Mouse (Mus musculus) liver, embryonic 11.5 days (tissue): ENCODE measurements around the gene Dclk1. TPM values are rescaled to one million over a fixed set of nuclear protein-coding genes. Genes with fewer than 3 reads are reported as not detected.

ENCODE experiments used
- ATAC-seq: fragments of 200-750 bp; cut with Nextera tagmentation; replicated peaks from 2 replicates; pipeline ENCODE4 v1.8.0; 2017; ENCODE audit warnings: moderate number of reproducible peaks, mild to moderate bottlenecking, moderate TSS enrichment, moderate library complexity; ENCODE audit not compliant: low FRiP score
- DNase-seq: peaks from one replicate; pipeline ENCODE4 v3.0.0-alpha.2; 2017; ENCODE audit warnings: low spot score
- H3K27ac ChIP-seq: fragments of 300-500 bp; sonication (generic); 2 replicates; pipeline ENCODE4 v1.5.1; 2014; ENCODE audit warnings: mild to moderate bottlenecking, low read depth, low read length, control low read depth
- H3K27me3 ChIP-seq: fragments of 300-500 bp; sonication (generic); replicated peaks from 2 replicates; pipeline ENCODE4 v1.6.1; 2014; ENCODE audit warnings: low read length, mixed read lengths; ENCODE audit not compliant: control insufficient read depth, insufficient read depth
- H3K36me3 ChIP-seq: fragments of 300-500 bp; sonication (generic); 2 replicates; pipeline ENCODE4 v1.6.1; 2014; ENCODE audit warnings: mild to moderate bottlenecking, low read length, moderate library complexity, mixed read lengths; ENCODE audit not compliant: control insufficient read depth, insufficient read depth
- H3K4me1 ChIP-seq: fragments of 300-500 bp; sonication (generic); replicated peaks from 2 replicates; pipeline ENCODE4 v1.6.1; 2014; ENCODE audit warnings: low read length, mixed read lengths; ENCODE audit not compliant: control insufficient read depth, insufficient read depth
- H3K4me2 ChIP-seq: fragments of 300-500 bp; sonication (generic); 2 replicates; pipeline ENCODE4 v1.6.1; 2014; ENCODE audit warnings: mild to moderate bottlenecking, control low read depth, moderate library complexity
- H3K4me3 ChIP-seq: fragments of 300-500 bp; sonication (generic); 2 replicates; pipeline ENCODE4 v1.5.1; 2014; ENCODE audit warnings: low read depth, low read length, control low read depth
- H3K9ac ChIP-seq: fragments of 300-500 bp; sonication (generic); 2 replicates; pipeline ENCODE4 v1.6.1; 2014; ENCODE audit warnings: low read depth, low read length, control low read depth
- H3K9me3 ChIP-seq: fragments of 300-500 bp; sonication (generic); 2 replicates; pipeline ENCODE4 v1.6.1; 2016; ENCODE audit warnings: low read length, inconsistent platforms, mixed read lengths; ENCODE audit not compliant: control insufficient read depth
- WGBS: fragments of 180-500 bp; shearing (Covaris S2); extraction: QIAGEN DNeasy Blood & Tissue Kit; methylation state at CpG from one replicate; pipeline ENCODE4 v1.1.7; 2014; 5-methylcytosine and 5-hydroxymethylcytosine counted together
- polyA plus RNA-seq: library from polyadenylated mRNA; unstranded; fragments of >200 nt; fragmentation: Nextera tagmentation; extraction: Ambion mirVana; gene quantifications from 2 replicates; pipeline ENCODE4 v1.2.1, GENCODE M21; 2014

The Dclk1 gene
- polyA plus RNA-seq, 1 experiment from 2014 or later = 3.3 TPM

GRCm38 (mm10) chr3:55494348-55494747, 252.2 kb downstream of the Dclk1 start:
- ATAC-seq = no peak
- no peak overlapping the region for H3K9ac ChIP-seq
- H3K4me2 ChIP-seq = no peak overlapping the region
- WGBS = 38% methylated on average over 4 of the region's 4 CpGs
- H3K36me3 ChIP-seq = no peaks in the 10 kb centered on the region
- no peaks in the 10 kb centered on the region for H3K4me1 ChIP-seq
- H3K27ac ChIP-seq = no peak overlapping the region
- no peaks in the 10 kb centered on the region for H3K9me3 ChIP-seq
- H3K27me3 ChIP-seq = no peaks in the 10 kb centered on the region
- no peak overlapping the region for H3K4me3 ChIP-seq
- no peak for DNase-seq

GRCm38 (mm10) chr3:55495231-55495630, 253.1 kb downstream of the Dclk1 start:
- H3K36me3 ChIP-seq = no peaks in the 10 kb centered on the region
- no peaks in the 10 kb centered on the region for H3K27me3 ChIP-seq
- H3K4me1 ChIP-seq = no peaks in the 10 kb centered on the region
- H3K4me3 ChIP-seq = no peak overlapping the region
- no peak overlapping the region for H3K27ac ChIP-seq
- H3K9me3 ChIP-seq = no peaks in the 10 kb centered on the region
- 84% methylated on average over 7 of the region's 7 CpGs for WGBS
- H3K9ac ChIP-seq = no peak overlapping the region
- no peak for DNase-seq
- no peak overlapping the region for H3K4me2 ChIP-seq
- no peak for ATAC-seq

- Histone ChIP-seq H3K9me3 (no peaks in the 10 kb centered on the region), H3K4me3 (no peak overlapping the region), H3K27ac (no peak overlapping the region), H3K36me3 (no peaks in the 10 kb centered on the region), H3K9ac (no peak overlapping the region), H3K4me2 (no peak overlapping the region), H3K4me1 (no peaks in the 10 kb centered on the region), H3K27me3 (no peaks in the 10 kb centered on the region)
- ATAC-seq (no peak), DNase-seq (no peak)
- whole genome bisulfite sequencing = 68% methylated on average over 4 of the region's 4 CpGs
Measured at GRCm38 (mm10) chr3:55495866-55496265, 253.7 kb downstream of the Dclk1 start.

GRCm38 (mm10) chr3:55496462-55496941, 254.3 kb downstream of the Dclk1 start:
- DNase-seq = no peak
- Histone ChIP-seq H3K4me1 (no peaks in the 10 kb centered on the region), H3K9me3 (no peaks in the 10 kb centered on the region), H3K27ac (no peak overlapping the region), H3K36me3 (no peaks in the 10 kb centered on the region), H3K4me2 (no peak overlapping the region), H3K27me3 (no peaks in the 10 kb centered on the region), H3K4me3 (no peak overlapping the region), H3K9ac (no peak overlapping the region)
- ATAC-seq = no peak
- WGBS = 85% methylated on average over 9 of the region's 9 CpGs

DNA sequence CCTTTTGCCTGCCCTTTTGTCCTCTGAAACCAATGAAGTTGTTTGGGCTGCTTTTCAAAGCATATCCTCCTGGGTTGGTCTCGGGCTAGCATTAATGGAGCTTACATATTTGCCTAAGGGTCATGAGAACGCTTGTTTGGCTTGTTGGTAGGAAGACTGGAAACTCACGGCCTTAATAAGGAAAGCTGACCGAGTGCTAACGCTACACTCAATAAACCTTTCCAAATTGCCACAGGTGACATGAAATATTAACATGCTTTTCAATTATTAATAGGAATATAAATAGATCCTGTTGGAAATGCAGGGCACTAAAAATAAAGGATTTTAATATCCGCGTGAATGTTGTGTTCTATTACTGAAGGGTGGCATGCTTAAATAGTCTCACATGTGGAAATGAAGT, 257.1 kb downstream of the Dclk1 start:
- Histone ChIP-seq H3K4me2 (no peak overlapping the region), H3K4me3 (no peak overlapping the region), H3K4me1 (no peaks in the 10 kb centered on the region), H3K36me3 (no peaks in the 10 kb centered on the region), H3K9ac (no peak overlapping the region), H3K27ac (no peak overlapping the region), H3K27me3 (no peaks in the 10 kb centered on the region), H3K9me3 (no peaks in the 10 kb centered on the region)
- WGBS = 87% methylated on average over 7 of the region's 7 CpGs
- no peak for ATAC-seq
- DNase-seq = no peak

- Histone ChIP-seq H3K4me3 (no peak overlapping the region), H3K9me3 (no peaks in the 10 kb centered on the region), H3K4me1 (no peaks in the 10 kb centered on the region), H3K9ac (no peak overlapping the region), H3K27ac (no peak overlapping the region), H3K4me2 (no peak overlapping the region), H3K36me3 (no peaks in the 10 kb centered on the region), H3K27me3 (no peaks in the 10 kb centered on the region)
- 83% methylated on average over 7 of the region's 7 CpGs for WGBS
- ATAC-seq = no peak
- DNase-seq = no peak
Measured at GRCm38 (mm10) chr3:55510198-55510597, 268.0 kb downstream of the Dclk1 start.

DNA sequence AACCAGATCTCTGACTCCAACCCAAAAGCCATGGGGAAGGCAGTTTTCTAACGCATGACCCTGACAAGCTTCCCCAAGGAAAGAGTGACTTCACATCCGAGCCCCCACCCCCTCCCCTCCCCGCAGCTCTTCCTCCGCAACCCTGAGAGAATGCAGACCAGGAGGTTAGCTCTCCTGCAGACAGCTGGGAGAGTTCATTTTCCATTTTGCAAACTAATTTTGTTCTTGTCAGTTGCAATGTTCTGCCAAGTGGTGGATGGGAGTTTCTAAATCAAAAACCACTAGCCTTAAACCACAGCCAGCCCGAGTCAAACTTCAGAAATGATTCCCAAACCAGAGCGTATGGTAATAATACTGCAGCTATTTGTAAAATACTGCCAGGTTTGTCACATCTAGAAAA, 269.5 kb downstream of the Dclk1 start:
- no peak for ATAC-seq
- 54% methylated on average over 6 of the region's 6 CpGs for WGBS
- DNase-seq = no peak

GRCm38 (mm10) chr3:55515966-55516365, 273.8 kb downstream of the Dclk1 start:
- no peaks in the 10 kb centered on the region for H3K4me1 ChIP-seq
- H3K4me3 ChIP-seq = no peak overlapping the region
- no peak overlapping the region for H3K9ac ChIP-seq
- ATAC-seq (no peak), DNase-seq (no peak)
- H3K27ac ChIP-seq = no peak overlapping the region
- H3K9me3 ChIP-seq = no peaks in the 10 kb centered on the region
- 87% methylated on average over 5 of the region's 5 CpGs for whole genome bisulfite sequencing
- no peak overlapping the region for H3K4me2 ChIP-seq
- no peaks in the 10 kb centered on the region for H3K36me3 ChIP-seq
- H3K27me3 ChIP-seq = no peaks in the 10 kb centered on the region

More for the DNA sequence above, 269.5 kb downstream of the Dclk1 start:
- Histone ChIP-seq H3K9me3 (no peaks in the 10 kb centered on the region), H3K4me1 (no peaks in the 10 kb centered on the region), H3K9ac (no peak overlapping the region), H3K4me2 (no peak overlapping the region), H3K27me3 (no peaks in the 10 kb centered on the region), H3K27ac (no peak overlapping the region), H3K36me3 (no peaks in the 10 kb centered on the region), H3K4me3 (no peak overlapping the region)

DNA sequence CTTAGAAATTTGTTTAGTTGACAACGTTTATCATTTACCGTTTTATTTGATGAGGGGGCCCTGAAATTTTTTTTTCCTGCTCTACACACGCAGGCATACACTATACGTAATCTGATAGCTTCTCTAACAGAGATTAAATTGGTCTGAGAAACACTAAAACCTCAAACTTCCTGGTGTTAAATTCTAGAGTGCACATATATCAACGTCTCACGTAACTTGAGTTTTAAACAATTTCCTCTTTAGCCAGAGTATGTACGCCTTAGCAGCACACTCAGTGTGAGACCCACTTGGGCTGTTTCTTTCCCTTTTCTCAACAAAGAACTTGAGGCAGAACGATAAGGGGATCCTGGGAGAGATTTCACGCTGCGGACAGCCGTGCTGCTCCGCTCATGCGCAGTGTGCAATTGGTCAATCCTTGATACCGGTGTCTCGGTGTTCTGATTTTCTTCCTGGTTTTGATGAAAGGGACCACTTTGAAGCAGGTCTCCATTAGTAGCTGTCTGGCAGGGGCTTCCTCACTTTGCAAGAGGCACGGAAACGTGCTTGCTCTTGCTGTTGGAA, 275.4 kb downstream of the Dclk1 start:
- no peak overlapping the region for H3K4me3 ChIP-seq
- no peaks in the 10 kb centered on the region for H3K4me1 ChIP-seq
- no peak overlapping the region for H3K9ac ChIP-seq
- H3K4me2 ChIP-seq = no peak overlapping the region
- no peaks in the 10 kb centered on the region for H3K9me3 ChIP-seq
- 60% methylated on average over 17 of the region's 17 CpGs for WGBS
- H3K36me3 ChIP-seq = no peaks in the 10 kb centered on the region
- no peak for DNase-seq
- no peak for ATAC-seq
- H3K27ac ChIP-seq = no peak overlapping the region
- H3K27me3 ChIP-seq = no peaks in the 10 kb centered on the region
